Mouse (Mus musculus) cerebellum, adult 2 months (tissue): ENCODE data around the gene Vps37c.

ENCODE experiments used
- CTCF ChIP-seq: fragments of 200-500 bp; IDR thresholded peaks from 2 replicates; pipeline ENCODE4 v1.5.1; 2011; ENCODE audit warnings: low read depth, mild to moderate bottlenecking, control low read depth, low read length, moderate library complexity, borderline replicate concordance; ENCODE audit not compliant: insufficient read depth
- POLR2A ChIP-seq: fragments of 200-500 bp; IDR thresholded peaks from 2 replicates; pipeline ENCODE4 v1.6.1; 2011; ENCODE audit warnings: low read length, control low read depth, borderline replicate concordance; ENCODE audit not compliant: insufficient read depth

DNA sequence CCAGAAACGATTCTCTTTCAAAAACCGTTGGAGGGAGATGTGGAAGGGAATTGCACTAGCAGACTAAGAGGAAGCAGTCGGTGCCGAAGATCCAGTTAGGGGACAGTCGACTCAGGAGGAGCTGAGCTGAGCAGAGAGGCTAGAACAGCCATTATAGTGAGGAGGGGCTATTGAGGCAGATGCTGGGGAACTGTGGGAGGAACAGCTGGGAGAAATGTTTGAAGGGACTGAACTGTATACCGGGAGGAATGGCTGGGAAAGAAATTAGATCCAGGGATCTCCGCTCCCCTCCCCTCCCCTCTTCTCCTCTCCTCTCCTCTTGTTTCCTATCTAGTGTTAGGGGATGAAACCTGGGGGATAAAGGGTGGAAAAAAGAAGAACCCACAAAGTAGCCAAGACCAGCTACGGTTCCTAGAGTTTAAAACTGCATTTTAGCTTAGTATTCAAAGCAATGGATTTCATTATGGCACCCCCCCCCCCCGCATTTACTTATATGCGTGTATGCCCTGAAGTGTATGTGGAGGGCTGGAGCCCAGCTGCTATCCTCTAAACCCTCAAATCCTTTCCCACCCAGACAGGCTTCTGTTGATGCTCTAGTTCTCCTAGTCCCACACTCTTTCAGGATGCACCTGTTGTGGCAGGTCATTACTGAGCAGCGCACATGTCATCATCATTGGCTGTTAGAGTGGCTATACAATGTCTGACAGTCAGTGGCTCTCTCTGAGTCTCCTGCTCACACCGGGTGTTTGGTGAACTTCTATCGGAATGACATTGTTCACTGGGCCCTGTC lies 47.8 kb upstream of the Vps37c start:
- TF ChIP-seq POLR2A (no peak), CTCF (no peak)
